Mouse (Mus musculus) forebrain, embryonic 14.5 days (tissue): ENCODE measurements around the gene Pheta1. TPM values are rescaled to one million over a fixed set of nuclear protein-coding genes. Genes with fewer than 3 reads are reported as not detected.
A peak's percentile ranks its signal among the peaks of the same experiment; 100 is the strongest.

ENCODE experiments used
- ATAC-seq: fragments of 200-750 bp; cut with Nextera tagmentation; 2 replicates; pipeline ENCODE4 v1.8.0; 2017; ENCODE audit warnings: mild to moderate bottlenecking, moderate library complexity
- DNase-seq: peaks from one replicate; pipeline ENCODE4 v3.0.0-alpha.2; 2015; ENCODE audit warnings: low spot score
- H3K27ac ChIP-seq: fragments of 300-500 bp; sonication (generic); 2 replicates; pipeline ENCODE4 v1.5.1; 2014; ENCODE audit warnings: low read depth, mild to moderate bottlenecking, control low read depth, low read length, moderate library complexity
- H3K27me3 ChIP-seq: fragments of 300-500 bp; sonication (generic); replicated peaks from 2 replicates; pipeline ENCODE4 v1.6.1; 2014; ENCODE audit warnings: low read length, control low read depth, mixed read lengths; ENCODE audit not compliant: control insufficient read depth, insufficient read depth
- H3K36me3 ChIP-seq: fragments of 300-500 bp; sonication (generic); 2 replicates; pipeline ENCODE4 v1.6.1; 2014; ENCODE audit warnings: low read length, control low read depth; ENCODE audit not compliant: control insufficient read depth, insufficient read depth
- H3K4me1 ChIP-seq: fragments of 300-500 bp; sonication (generic); 2 replicates; pipeline ENCODE4 v1.6.1; 2014; ENCODE audit warnings: antibody characterized with exemption, low read length, control low read depth; ENCODE audit not compliant: control insufficient read depth, insufficient read depth
- H3K4me2 ChIP-seq: fragments of 300-500 bp; sonication (generic); 2 replicates; pipeline ENCODE4 v1.6.1; 2014; ENCODE audit warnings: mild to moderate bottlenecking, control low read depth, low read length
- H3K4me3 ChIP-seq: fragments of 300-500 bp; sonication (generic); 2 replicates; pipeline ENCODE4 v1.5.1; 2014; ENCODE audit warnings: low read depth, low read length, control low read depth
- H3K9ac ChIP-seq: fragments of 300-500 bp; sonication (generic); 2 replicates; pipeline ENCODE4 v1.6.1; 2014; ENCODE audit warnings: mild to moderate bottlenecking, low read length, control low read depth, moderate library complexity
- H3K9me3 ChIP-seq: fragments of 300-500 bp; sonication (generic); replicated peaks from 2 replicates; pipeline ENCODE4 v1.6.1; 2016; ENCODE audit warnings: low read length, control low read depth, mixed read lengths; ENCODE audit not compliant: control insufficient read depth
- WGBS: fragments of 180-500 bp; shearing (Covaris S2); extraction: QIAGEN DNeasy Blood & Tissue Kit; methylation state at CpG from one replicate; pipeline ENCODE4 v1.1.7; 2014; 5-methylcytosine and 5-hydroxymethylcytosine counted together
- polyA plus RNA-seq: library from polyadenylated mRNA; unstranded; fragments of >200 nt; fragmentation: Nextera tagmentation; extraction: Ambion mirVana; gene quantifications from 2 replicates; pipeline ENCODE4 v1.2.1, GENCODE M21; 2014

Pheta1 gene
- polyA plus RNA-seq, 1 experiment from 2014 or later: 34.7 TPM

GRCm38 (mm10) chr5:121821116-121821515 lies 27.7 kb upstream of the Pheta1 start:
- peaks cover 51% of the 10 kb centered on the region for H3K36me3 ChIP-seq
- H3K9ac ChIP-seq: no peak overlapping the region
- H3K4me3 ChIP-seq: no peak overlapping the region
- H3K27ac ChIP-seq: no peak overlapping the region
- H3K27me3 ChIP-seq: no peaks in the 10 kb centered on the region
- 93% methylated on average over 5 of the region's 5 CpGs for WGBS
- H3K4me2 ChIP-seq: no peak overlapping the region
- ATAC-seq (no peak), DNase-seq (no peak)
- no peaks in the 10 kb centered on the region for H3K9me3 ChIP-seq
- H3K4me1 ChIP-seq: no peaks in the 10 kb centered on the region

DNA sequence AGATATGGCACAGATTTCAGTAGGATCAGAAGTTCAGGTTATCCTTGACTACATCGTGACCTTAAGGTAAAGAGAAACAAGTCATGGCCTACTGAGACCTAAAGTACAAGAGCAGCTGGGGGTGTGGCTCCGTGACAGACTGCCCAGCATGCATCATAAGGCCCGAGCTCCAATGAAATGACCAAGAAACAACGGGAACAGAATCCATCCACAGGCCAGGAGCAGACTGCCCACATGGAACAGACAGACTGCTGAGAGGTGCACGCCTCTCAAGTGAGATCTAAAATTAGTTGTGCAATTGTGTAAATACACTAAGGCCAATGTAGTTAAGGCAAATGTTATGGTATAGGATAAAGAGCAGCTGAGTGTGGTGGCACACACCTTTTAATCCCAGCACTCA lies 27.2 kb upstream of the Pheta1 start:
- 77% methylated on average over 5 of the region's 5 CpGs for WGBS
- H3K4me3 ChIP-seq: no peak overlapping the region
- no peaks in the 10 kb centered on the region for H3K9me3 ChIP-seq
- H3K4me2 ChIP-seq: no peak overlapping the region
- no peak overlapping the region for H3K27ac ChIP-seq
- H3K27me3 ChIP-seq: no peaks in the 10 kb centered on the region
- H3K4me1 ChIP-seq: no peaks in the 10 kb centered on the region
- DNase-seq: no peak
- H3K9ac ChIP-seq: no peak overlapping the region
- peaks cover 47% of the 10 kb centered on the region for H3K36me3 ChIP-seq
- ATAC-seq: no peak

GRCm38 (mm10) chr5:121822786-121823505 lies 25.8 kb upstream of the Pheta1 start:
- WGBS: 88% methylated on average over 7 of the region's 7 CpGs
- Histone ChIP-seq H3K4me3 (no peak overlapping the region), H3K27me3 (no peaks in the 10 kb centered on the region), H3K9ac (no peak overlapping the region), H3K4me2 (no peak overlapping the region), H3K27ac (no peak overlapping the region), H3K4me1 (no peaks in the 10 kb centered on the region), H3K9me3 (no peaks in the 10 kb centered on the region), H3K36me3 (peaks cover 33% of the 10 kb centered on the region)
- DNase-seq (no peak), ATAC-seq (no peak)

DNA sequence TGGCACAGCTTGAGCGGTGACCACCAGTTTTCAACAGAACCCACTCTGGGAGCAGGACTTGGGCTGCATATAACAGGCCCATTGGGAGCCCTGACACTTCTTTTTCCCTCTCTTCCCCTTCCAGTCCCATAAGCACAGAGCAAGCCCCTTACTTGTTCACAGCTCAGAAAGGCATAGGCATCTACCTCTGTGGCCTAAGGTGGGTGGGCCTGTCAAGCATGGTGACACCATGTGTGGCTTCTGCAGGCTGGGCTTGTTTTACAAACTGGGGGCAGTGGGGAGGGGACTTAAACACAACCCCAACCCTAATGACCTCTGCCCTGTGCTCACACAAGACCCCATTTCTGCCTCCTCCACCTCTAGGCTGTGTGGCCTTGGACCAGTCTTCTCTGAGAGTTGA lies 25.1 kb upstream of the Pheta1 start:
- ATAC-seq: no peak
- no peaks in the 10 kb centered on the region for H3K4me1 ChIP-seq
- H3K4me2 ChIP-seq: no peak overlapping the region
- H3K27me3 ChIP-seq: no peaks in the 10 kb centered on the region
- no peaks in the 10 kb centered on the region for H3K9me3 ChIP-seq
- no peak for DNase-seq
- H3K36me3 ChIP-seq: peaks cover 26% of the 10 kb centered on the region
- H3K4me3 ChIP-seq: no peak overlapping the region
- H3K27ac ChIP-seq: no peak overlapping the region
- 86% methylated on average over 1 of the region's 1 CpGs for WGBS
- H3K9ac ChIP-seq: no peak overlapping the region

- no peak for DNase-seq
- Histone ChIP-seq H3K27ac (no peak overlapping the region), H3K4me2 (no peak overlapping the region), H3K36me3 (peaks cover 21% of the 10 kb centered on the region), H3K9me3 (no peaks in the 10 kb centered on the region), H3K4me1 (0 out of 2 replicates have a peak, but pooled peaks cover 1% of the 10 kb centered on the region), H3K4me3 (no peak overlapping the region), H3K27me3 (no peaks in the 10 kb centered on the region), H3K9ac (no peak overlapping the region)
- whole genome bisulfite sequencing: 86% methylated on average over 4 of the region's 4 CpGs
- ATAC-seq: no peak
Measured at GRCm38 (mm10) chr5:121824121-121824520, 24.7 kb upstream of the Pheta1 start.

- no peak overlapping the region for H3K9ac ChIP-seq
- H3K36me3 ChIP-seq: peaks cover 11% of the 10 kb centered on the region; the same call in 1 of the 2 replicates
- H3K9me3 ChIP-seq: no peaks in the 10 kb centered on the region
- H3K4me1 ChIP-seq: 0 out of 2 replicates have a peak, but pooled peaks cover 3% of the 10 kb centered on the region
- ATAC-seq: no peak
- H3K4me3 ChIP-seq: no peak overlapping the region
- peaks cover 4% of the 10 kb centered on the region; the same call in 1 of the 2 replicates for H3K27me3 ChIP-seq
- no peak overlapping the region for H3K4me2 ChIP-seq
- no peak overlapping the region for H3K27ac ChIP-seq
- 88% methylated on average over 3 of the region's 3 CpGs for WGBS
- no peak for DNase-seq
Measured at GRCm38 (mm10) chr5:121825606-121826005, 23.2 kb upstream of the Pheta1 start.

- Histone ChIP-seq H3K27me3 (peaks cover 4% of the 10 kb centered on the region; the same call in 1 of the 2 replicates), H3K4me3 (no peak overlapping the region), H3K4me1 (0 out of 2 replicates have a peak, but pooled peaks cover 3% of the 10 kb centered on the region), H3K27ac (no peak overlapping the region), H3K36me3 (peaks cover 6% of the 10 kb centered on the region; the same call in 1 of the 2 replicates), H3K9me3 (no peaks in the 10 kb centered on the region), H3K9ac (no peak overlapping the region; the same call in 1 of the 2 replicates), H3K4me2 (peak overlapping the region; percentile 95)
- ATAC-seq (peak; percentile 27; the same call in 1 of the 2 replicates), DNase-seq (peak; percentile 71)
- WGBS: 60% methylated on average over 4 of the region's 4 CpGs
Measured at GRCm38 (mm10) chr5:121827876-121828275, 20.9 kb upstream of the Pheta1 start.

GRCm38 (mm10) chr5:121828491-121829432 lies 20.0 kb upstream of the Pheta1 start:
- Histone ChIP-seq H3K9ac (peak overlapping the region; percentile 61), H3K4me2 (peak overlapping the region; percentile 95), H3K27ac (0 out of 2 replicates have a peak overlapping the region, but pooled peaks have one; percentile 14), H3K4me1 (0 out of 2 replicates have a peak, but pooled peaks cover 3% of the 10 kb centered on the region), H3K27me3 (peaks cover 4% of the 10 kb centered on the region; the same call in 1 of the 2 replicates), H3K36me3 (no peaks in the 10 kb centered on the region), H3K9me3 (no peaks in the 10 kb centered on the region), H3K4me3 (peak overlapping the region; percentile 42)
- DNase-seq (peak; percentile 65), ATAC-seq (peak; percentile 67)
- WGBS: 3% methylated on average over 76 of the region's 82 CpGs
